13 mouse cellular contexts compared by ENCODE assay signal in genomic region chr5:145219981-145220380, GRCm38 (mm10).
"Had no signal": no experiment of that assay in that cellular context is flagged by ENCODE, and none has a peak within 500 bp of the region (broad histone marks: within the 10 kb centered on the region; RNA-seq: fewer than 3 reads in every experiment).

No protein-coding gene starts in this region.

- H3K4me2 ChIP-seq: limb, embryonic 13.5 days; liver, embryonic 12.5 days; lung, embryonic 14.5 days; midbrain, embryonic 11.5 days; midbrain, embryonic 15.5 days; neural tube, embryonic 12.5 days had no signal

- H3K27ac ChIP-seq: kidney, postnatal 0 days; layer of hippocampus, adult 2 months; limb, embryonic 13.5 days; liver, embryonic 12.5 days; midbrain, embryonic 15.5 days; neural tube, embryonic 12.5 days; stomach, postnatal 0 days had no signal

- H3K9ac ChIP-seq: limb, embryonic 13.5 days; liver, embryonic 12.5 days; lung, embryonic 14.5 days; midbrain, embryonic 15.5 days; neural tube, embryonic 12.5 days had no signal

- ATAC-seq: liver, embryonic 12.5 days; midbrain, embryonic 15.5 days had no signal

- H3K4me1 ChIP-seq: limb, embryonic 13.5 days; midbrain, embryonic 15.5 days; neural tube, embryonic 12.5 days had no signal

- H3K9me3 ChIP-seq: limb, embryonic 13.5 days; liver, embryonic 12.5 days; midbrain, embryonic 15.5 days; neural tube, embryonic 12.5 days had no signal

- H3K4me3 ChIP-seq: layer of hippocampus, adult 2 months; limb, embryonic 13.5 days; liver, embryonic 12.5 days; midbrain, embryonic 15.5 days; neural tube, embryonic 12.5 days had no signal

- H3K27me3 ChIP-seq: limb, embryonic 13.5 days; liver, embryonic 12.5 days; midbrain, embryonic 15.5 days; neural tube, embryonic 12.5 days had no signal

- DNase-seq: left cerebral cortex, postnatal 4 days; lung, embryonic 14.5 days; lung, postnatal 10 days; lung, postnatal 4 days; thymus, postnatal 4 days had no signal
